Mouse (Mus musculus): Measurements from ENCODE around the gene Fam160a1.

Gene Fam160a1

DNA sequence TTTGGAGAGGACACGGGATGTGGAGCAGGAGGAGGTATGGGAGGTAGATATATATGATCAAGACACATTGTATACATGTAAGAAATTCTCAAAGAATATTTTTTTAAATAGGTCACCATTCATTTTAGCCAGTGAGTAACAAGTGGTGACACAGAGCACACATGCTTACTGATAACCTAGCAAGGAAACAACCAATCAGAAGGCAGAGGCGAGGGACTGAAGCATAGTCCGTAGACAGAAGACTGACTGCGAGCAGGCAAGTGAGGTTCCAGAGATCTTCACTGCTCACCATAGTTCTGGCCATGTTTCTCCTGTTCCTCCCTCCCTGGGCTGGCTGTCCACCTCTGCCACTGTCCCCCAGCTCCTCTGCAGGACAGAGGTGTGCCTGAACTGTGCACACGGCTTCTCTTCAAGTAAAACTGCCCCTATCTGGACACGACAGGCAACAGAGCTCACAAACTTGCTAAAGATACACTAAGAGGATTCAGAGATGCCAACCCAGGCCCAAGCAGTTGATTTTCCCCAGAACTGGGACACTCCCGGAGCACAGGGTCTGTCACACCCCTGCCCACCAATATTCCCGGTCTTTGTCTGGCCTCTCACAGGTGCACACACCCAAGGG lies 137.7 kb downstream of the Fam160a1 start:
- DNase-seq (ENCODE audit: low read depth) = no peak

- no peak for DNase-seq (ENCODE audit: low read depth)
These were observed 139.1 kb downstream of the Fam160a1 start for GRCm38 (mm10) chr3:85677952-85678351.

DNA sequence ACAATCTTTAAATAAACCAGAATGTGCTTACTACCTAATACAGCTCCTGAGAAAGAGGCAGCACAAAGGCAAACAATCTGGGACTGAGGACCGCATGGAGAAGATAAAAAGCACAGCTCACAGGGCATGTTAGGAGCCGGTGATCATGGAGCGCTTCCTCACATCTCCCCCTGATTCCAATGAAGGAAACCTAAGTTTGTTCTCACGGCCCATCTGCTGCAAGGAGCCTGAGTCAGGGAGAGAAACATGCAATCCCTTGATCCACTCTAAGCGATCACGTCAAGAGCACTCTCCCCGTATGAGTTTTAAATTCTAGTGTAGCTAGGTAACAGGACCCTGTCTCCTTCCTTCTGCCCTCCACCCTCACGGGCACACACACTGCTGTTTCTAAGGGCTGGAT lies 140.0 kb downstream of the Fam160a1 start:
- no peak for DNase-seq (ENCODE audit: low read depth)

DNA sequence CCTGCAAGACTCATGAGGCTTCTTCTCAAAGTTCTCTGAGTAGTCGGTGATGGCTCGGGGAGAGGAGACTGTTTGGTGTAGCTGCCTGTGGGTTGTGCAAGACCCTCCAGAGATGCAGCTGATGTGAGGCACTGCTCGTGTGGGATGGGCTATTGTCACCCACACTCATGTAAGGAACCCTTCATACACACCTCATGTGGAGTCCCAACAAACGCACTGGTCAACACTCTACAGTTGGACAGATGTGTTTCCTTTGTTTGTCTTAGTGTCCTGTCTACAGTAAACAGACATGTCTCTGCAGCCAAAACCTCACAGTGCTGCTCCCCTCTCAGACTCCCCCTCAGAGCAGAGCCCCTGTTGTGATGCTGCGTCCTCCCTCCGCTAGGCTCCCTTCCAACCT lies 147.2 kb downstream of the Fam160a1 start:
- no peak for DNase-seq (ENCODE audit: low read depth)

DNA sequence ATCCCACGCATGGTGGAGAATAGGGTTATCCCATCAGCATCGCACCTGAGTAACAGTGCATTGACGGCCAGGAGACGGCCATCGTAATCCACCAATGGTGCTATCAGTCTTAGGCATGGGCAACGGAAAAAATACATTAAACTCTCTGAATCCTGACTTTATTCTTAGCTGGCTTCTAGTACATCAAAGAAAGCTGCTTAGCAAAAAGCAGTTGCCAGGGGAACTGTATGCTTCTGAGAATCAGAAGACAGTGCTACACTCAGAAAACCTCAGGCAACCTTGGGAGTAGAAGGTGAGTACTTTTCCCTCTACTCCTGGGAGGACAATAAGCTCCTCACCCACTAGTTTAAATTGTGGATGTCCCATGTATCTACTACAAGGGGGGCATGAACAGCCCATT lies 149.4 kb downstream of the Fam160a1 start:
- no peak for DNase-seq (ENCODE audit: low read depth)

GRCm38 (mm10) chr3:85666736-85667135 lies 150.4 kb downstream of the Fam160a1 start:
- DNase-seq (ENCODE audit: low read depth) = no peak

DNA sequence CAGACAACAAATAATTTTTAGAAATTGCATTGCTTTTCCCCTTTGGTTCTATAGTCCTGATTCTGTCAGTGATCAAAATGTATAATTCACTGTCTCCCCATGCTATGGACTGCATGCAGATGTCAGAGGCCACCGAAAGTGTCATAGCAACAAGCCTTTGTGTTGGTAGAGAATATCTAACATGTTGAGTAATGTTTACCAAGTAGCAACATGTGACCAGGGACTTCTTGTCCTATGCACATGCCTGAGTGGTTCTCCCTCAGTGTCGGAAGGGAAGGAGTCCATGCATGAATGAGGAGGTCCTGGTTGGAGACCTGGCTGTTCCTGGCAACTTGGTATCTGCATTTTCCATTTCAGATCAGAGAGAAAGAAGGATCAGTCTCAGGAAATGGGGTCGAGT lies 150.9 kb downstream of the Fam160a1 start:
- DNase-seq (ENCODE audit: low read depth) = no peak

GRCm38 (mm10) chr3:85664591-85665171 lies 152.4 kb downstream of the Fam160a1 start:
- DNase-seq (ENCODE audit: low read depth) = no peak

- DNase-seq (ENCODE audit: low read depth) = no peak
These were observed 153.3 kb downstream of the Fam160a1 start for GRCm38 (mm10) chr3:85663826-85664225.

DNA sequence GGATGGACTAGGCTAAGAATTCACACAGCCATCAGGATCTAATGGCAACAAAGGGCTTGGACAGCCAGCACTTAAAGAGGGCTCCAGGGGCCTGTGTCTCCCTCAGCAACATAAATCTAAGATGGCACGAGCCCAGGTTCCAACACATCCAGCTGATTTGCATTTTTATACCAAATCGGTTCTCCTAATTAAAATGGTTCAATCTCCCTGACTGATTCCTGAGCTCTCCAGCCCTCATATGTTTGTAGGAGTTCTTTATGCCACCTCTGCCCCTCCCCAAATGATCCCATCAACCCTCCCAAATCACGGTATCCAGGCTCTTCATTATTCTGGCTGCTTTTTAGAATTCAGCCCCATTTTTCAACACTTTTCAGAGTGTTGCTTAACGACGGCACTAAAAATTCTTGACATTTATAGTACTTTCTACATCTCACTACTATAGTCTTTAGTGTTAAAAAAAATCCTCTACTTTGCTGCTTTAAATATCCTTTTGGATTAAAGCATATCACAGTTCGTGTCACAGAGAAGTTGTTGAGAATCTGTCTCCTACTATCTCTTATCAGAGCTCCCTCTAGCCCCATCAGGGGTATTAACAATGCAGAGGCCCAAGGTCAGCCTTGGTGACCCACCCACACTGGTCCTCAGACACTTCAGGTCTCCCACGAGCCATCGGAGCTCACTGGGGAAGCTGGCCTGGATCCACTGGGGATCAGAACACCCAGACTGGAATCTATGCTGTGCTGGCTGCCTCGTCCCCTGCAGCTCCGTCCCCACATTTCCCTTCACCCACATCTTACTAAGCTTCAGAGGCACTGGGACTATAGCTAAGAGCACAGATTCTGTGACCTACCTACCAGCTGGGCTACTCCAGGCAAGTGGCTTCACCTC lies 154.9 kb downstream of the Fam160a1 start:
- no peak for DNase-seq (ENCODE audit: low read depth)

- no peak for DNase-seq (ENCODE audit: low read depth)
These were observed 157.4 kb downstream of the Fam160a1 start for GRCm38 (mm10) chr3:85659681-85660080.

DNA sequence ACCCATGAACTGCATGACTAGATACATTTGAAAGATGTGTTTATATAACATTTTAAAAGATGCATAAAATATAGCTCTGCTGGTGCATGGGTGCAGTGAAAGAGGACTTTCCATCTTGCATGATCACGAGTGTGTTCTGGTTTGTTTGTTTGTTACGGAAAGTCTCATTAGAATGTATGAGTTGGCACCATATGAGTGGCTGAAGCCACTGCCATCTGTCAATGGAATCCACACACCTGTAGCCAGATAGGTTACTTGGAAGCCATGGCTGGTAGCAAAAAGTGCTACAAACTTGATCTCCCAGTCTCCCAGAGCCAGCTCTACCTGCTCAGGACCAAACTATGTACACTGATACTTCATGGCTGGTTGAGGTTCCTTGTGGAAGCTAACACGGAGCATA lies 161.6 kb downstream of the Fam160a1 start:
- no peak for DNase-seq (ENCODE audit: low read depth)

DNA sequence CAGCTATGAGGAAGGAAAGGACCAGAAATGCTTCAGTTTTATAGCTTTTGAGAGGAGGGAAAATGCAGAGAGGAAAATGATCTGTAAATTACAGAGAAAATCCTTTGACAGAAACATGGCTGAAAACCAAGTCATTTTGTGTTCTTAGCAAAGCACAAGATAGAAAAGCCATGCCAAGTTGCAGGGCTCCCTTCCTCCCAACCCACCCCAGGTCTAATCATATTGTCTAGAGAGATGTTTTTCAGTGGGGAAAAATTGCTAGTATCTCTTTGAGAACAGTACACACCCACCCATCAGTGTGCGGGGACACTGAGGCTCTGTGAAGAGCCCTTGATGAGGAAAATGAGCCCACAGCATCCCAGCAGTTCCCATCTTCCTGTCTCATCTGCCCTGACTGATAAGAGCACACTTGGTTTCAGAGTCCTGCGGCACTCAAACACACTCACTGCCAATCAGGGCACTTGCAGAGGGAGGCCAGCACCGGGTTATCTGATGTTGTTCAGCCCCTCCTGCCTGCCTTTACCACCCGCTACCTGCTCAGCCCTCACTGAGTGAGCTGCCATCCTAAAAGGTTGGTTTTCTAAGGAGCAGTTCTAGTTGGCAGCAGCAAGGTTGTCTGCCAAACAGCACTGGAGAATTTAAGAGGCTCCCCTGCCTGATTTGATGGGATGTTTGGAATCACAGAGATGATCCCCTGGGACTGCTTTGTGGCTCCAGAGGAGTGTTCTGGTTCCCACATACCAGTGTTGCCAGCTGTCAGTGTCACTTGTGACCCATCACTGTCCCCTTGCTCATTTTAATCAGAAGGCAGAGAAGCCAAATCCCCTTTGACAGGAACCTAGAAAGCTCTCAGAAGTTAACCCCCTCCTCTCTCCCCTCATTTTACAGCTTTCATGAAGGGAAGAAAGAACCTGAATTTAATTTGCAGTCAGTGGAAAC lies 164.1 kb downstream of the Fam160a1 start:
- DNase-seq (ENCODE audit: low read depth) = no peak

DNA sequence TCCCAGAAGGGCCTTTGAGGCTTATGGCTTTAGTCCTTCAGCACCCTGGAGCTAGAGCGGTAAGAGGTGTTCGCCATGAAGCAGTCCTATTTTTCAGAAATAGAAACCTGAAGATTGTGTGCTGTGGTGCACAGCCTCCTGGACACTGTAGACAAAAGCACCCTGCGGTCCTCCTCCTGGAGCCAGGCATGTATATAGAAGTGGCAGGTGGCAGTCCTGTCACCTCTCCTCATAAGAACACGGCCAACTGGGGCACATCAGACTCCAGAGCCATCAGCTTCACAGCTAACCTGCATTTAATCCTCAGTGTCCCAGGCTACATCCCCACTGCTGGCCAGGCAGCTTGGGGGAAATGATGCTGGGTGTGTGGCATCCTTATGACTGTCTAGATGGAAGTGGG lies 167.9 kb downstream of the Fam160a1 start:
- no peak for DNase-seq (ENCODE audit: low read depth)

GRCm38 (mm10) chr3:85645517-85646004 lies 171.5 kb downstream of the Fam160a1 start:
- no peak for DNase-seq (ENCODE audit: low read depth)

DNA sequence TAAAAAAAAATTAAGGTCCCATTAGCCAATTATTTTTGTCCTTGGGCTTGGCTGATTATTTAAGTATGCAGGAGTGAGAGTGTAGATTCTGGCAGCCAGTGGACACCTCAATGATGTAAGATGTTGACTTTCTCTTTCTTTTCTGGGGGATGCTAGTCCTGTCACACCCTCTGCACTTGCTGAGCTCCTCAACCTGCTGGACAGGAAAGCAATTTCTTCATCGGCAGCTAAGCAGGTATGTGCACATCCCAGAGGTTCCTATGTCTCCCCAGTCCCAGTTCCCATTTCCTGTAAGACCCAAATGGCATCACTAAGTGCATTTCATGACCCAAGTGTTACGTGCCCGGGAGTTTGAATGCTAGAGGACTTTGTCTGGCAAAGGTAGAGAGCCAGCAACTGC lies 172.3 kb downstream of the Fam160a1 start:
- no peak for DNase-seq (ENCODE audit: low read depth)

DNA sequence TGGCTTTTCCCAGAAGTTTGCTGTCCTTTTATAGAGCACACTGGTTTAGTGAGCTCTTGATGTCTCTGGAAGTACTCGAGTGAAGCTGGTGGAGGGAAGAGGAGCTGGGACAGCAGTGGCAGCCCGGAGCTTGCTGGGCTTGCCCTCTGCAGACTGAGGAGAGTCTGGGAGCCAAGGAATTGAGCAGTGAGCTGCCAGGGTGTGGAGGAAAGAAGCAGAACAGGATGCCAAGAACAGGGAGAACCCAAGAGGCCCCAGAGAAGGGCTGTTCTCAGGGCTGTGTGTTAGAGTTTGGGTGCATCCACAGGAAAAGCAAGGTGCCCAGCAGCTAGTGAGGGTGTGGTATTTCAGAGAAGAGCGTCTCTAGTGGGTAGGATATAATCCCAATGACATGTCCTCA lies 175.3 kb downstream of the Fam160a1 start:
- no peak for DNase-seq (ENCODE audit: low read depth)

DNA sequence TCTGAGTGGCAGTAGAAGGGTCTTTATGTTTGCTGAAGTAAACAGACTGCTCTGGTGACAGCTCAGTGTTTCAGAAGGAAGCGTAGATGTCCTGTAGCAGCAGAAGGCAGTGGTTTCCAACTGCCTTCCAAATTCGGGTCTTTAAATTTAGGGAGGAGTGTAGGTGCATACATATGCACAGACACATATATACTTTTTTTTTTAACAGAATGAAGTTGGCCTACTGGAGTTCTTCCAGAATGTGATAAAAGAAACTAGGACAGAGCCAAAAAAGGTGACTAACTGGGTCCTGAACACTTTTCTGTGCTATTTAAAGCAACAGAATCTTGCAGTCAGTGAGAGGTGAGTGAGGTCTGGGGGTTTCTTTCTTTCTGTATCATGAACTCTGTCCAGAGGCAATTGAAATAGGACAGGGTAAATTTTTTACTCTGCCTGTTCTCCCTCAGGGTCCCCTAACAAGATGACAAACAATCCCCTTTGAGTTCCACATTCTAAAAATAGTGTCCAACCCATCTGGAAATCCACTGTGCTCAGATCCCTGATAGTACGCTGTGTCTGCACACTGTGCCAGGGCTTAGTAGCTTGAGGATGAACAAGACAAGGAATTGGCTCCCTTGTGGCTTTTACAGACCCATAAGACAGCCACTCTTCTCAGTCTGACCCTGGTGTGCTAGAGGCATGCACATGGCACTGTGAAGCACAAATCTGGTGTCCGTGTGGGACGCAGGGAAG lies 180.2 kb downstream of the Fam160a1 start:
- no peak for DNase-seq (ENCODE audit: low read depth)

DNA sequence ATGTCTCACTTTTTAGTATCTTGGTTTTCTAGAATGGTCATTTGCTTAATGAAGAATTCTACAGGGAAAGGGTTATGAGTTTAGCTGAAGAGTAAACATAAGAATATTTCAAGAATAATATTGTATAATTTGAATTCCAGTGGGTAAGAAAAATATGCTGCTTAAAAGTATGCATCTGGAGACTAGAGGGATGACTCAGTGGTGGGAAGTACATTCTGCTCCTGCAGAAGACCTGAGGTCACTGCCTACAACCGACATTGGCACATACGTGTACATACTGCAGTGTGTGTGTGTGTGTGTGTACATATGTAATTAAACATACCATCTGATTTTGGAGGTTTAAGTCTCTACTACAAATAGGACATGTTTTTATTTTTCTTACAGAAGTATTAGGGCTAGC lies 181.5 kb downstream of the Fam160a1 start:
- no peak for DNase-seq (ENCODE audit: low read depth)

DNA sequence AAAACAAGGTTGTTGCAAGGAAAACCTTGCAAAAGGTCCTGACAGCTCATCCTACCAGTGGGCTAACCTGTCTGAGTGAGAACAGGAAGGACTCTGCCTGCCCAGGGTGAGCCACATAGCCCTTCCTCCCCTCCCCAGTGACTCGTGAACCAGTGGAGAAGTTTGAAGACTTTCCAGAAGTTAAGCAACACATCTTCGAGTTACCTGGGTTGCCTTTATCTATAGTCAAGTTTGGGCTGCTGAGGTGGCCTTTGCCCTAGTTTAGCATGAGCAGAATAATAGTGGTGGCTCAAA lies 182.0 kb downstream of the Fam160a1 start:
- peak; percentile 8 for DNase-seq (ENCODE audit: low read depth)

DNA sequence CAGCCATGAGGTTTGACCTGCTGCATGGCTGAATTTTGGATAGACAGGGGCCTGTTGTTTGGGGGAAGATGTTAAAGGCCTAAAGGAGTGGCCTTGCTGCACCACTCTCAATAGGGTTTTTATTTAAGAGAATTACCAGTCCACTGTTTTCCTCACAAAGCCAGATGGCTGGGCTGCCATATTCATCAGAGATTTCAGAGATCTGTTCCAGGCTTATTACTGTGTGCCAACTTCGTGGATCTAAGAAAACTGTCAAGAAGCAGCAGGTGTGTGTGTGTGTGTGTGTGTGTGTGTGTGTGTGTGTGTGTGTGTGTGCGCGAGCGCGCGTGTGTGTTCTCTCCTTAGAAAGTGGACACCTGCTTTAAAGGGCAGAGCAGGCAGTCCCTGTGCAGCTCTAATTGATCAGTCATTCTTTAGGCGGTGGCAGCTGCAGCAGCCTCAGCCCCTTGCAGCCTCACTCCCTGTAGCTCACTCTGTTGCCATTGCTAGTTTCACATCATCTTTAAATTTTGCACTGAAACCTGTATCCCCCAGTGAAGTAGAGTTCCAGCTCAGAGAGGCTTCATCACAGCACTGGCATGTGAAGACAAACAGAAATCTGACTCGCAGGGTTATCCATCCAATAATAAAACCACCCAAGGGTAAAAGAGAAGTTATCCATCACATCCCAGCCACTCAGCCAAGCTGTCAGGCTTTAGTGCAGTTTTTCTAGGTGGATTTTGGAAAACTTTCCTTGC lies 182.5 kb downstream of the Fam160a1 start:
- DNase-seq (ENCODE audit: low read depth) = no peak

Measured in 416B (cell line).